Mouse (Mus musculus) naive thymus-derived CD4-positive, alpha-beta T cell, adult 2 months (primary cell): ENCODE measurements around the gene Acaca.
A peak's percentile ranks its signal among the peaks of the same experiment; 100 is the strongest.

ENCODE experiments used
- DNase-seq: peaks from one replicate; pipeline ENCODE4 v3.0.0-alpha.2; 2011; ENCODE audit warnings: low read depth

Acaca gene

GRCm38 (mm10) chr11:84247370-84247769 is 117.9 kb downstream of the Acaca start:
- no peak for DNase-seq

GRCm38 (mm10) chr11:84251170-84251569 is 121.7 kb downstream of the Acaca start:
- DNase-seq, result no peak

- DNase-seq, result no peak
Observed at GRCm38 (mm10) chr11:84252425-84252824, 123.0 kb downstream of the Acaca start.

GRCm38 (mm10) chr11:84255879-84256278 is 126.4 kb downstream of the Acaca start:
- no peak for DNase-seq

- DNase-seq, result no peak
Observed at GRCm38 (mm10) chr11:84258053-84258710, 128.7 kb downstream of the Acaca start.

GRCm38 (mm10) chr11:84264490-84264889 is 135.0 kb downstream of the Acaca start:
- peak; percentile 51 for DNase-seq

- DNase-seq, result peak; percentile 23
Observed at GRCm38 (mm10) chr11:84268068-84268467, 138.6 kb downstream of the Acaca start.

- DNase-seq, result no peak
Observed at GRCm38 (mm10) chr11:84270511-84270910, 141.0 kb downstream of the Acaca start.

- no peak for DNase-seq
Observed at GRCm38 (mm10) chr11:84271948-84272347, 142.5 kb downstream of the Acaca start.

GRCm38 (mm10) chr11:84272574-84272973 is 143.1 kb downstream of the Acaca start:
- no peak for DNase-seq

- DNase-seq, result no peak
Observed at GRCm38 (mm10) chr11:84276979-84277378, 147.5 kb downstream of the Acaca start.

- no peak for DNase-seq
Observed at GRCm38 (mm10) chr11:84281280-84281679, 151.8 kb downstream of the Acaca start.

- no peak for DNase-seq
Observed at GRCm38 (mm10) chr11:84282944-84283703, 153.7 kb downstream of the Acaca start.

GRCm38 (mm10) chr11:84290781-84291180 is 161.3 kb downstream of the Acaca start:
- no peak for DNase-seq

- no peak for DNase-seq
Observed at GRCm38 (mm10) chr11:84292532-84292931, 163.1 kb downstream of the Acaca start.

GRCm38 (mm10) chr11:84293288-84293687 is 163.8 kb downstream of the Acaca start:
- DNase-seq, result no peak

GRCm38 (mm10) chr11:84296337-84296736 is 166.9 kb downstream of the Acaca start:
- DNase-seq, result no peak

- no peak for DNase-seq
Observed at GRCm38 (mm10) chr11:84305474-84305873, 176.0 kb downstream of the Acaca start.

- DNase-seq, result no peak
Observed at GRCm38 (mm10) chr11:84306158-84306742, 176.8 kb downstream of the Acaca start.

- DNase-seq, result no peak
Observed at GRCm38 (mm10) chr11:84324032-84324752, 194.7 kb downstream of the Acaca start.

- no peak for DNase-seq
Observed at GRCm38 (mm10) chr11:84327086-84327485, 197.6 kb downstream of the Acaca start.

- no peak for DNase-seq
Observed at GRCm38 (mm10) chr11:84332384-84332783, 202.9 kb downstream of the Acaca start.
